ENCODE assay signal across 8 mouse cellular contexts in genomic region chr11:70015677-70016076, GRCm38 (mm10). TPM values are rescaled to one million over a fixed set of nuclear protein-coding genes. Genes with fewer than 3 reads are reported as not detected.
A peak's percentile ranks its signal among the peaks of the same experiment; 100 is the strongest.
DNase-seq lines count a peak whose midpoint lies in the region; ATAC-seq and TF ChIP-seq lines count a peak whose summit lies in the region.

No protein-coding gene starts in this region.

- 56% methylated on average over 6 of the region's 6 CpGs for WGBS in heart, embryonic 14.5 days
- WGBS in heart, adult 2 months = 60% methylated on average over 6 of the region's 6 CpGs
- 68% methylated on average over 6 of the region's 6 CpGs for WGBS in forebrain, postnatal 0 days
- WGBS in liver, embryonic 16.5 days (ENCODE audit: insufficient replicate concordance) = 58% methylated on average over 6 of the region's 6 CpGs

- ATAC-seq in heart, embryonic 14.5 days (ENCODE audit: insufficient number of reproducible peaks, insufficient read depth, low FRiP score, low read depth) = no peak
- ATAC-seq in forebrain, postnatal 0 days = no peak
- ATAC-seq in liver, embryonic 16.5 days (ENCODE audit: low read depth) = no peak

- no peak for TF ChIP-seq EP300 in heart, adult 2 months (IDR thresholded peaks at IDR 0.05; ENCODE audit: insufficient read depth, low read depth, low read length)
- no peak for TF ChIP-seq EP300 in CH12.LX (IDR thresholded peaks at IDR 0.05; ENCODE audit: low read length)

- intact Hi-C loops in heart, adult 2 months (cut with DNase I) = loop anchor here (2.0 kb wide), 1 partner anchor 15 kb away; the partner anchor contains the start of gene Dvl2

- no peaks in the 10 kb centered on the region for H3K9me3 ChIP-seq in heart, embryonic 14.5 days (ENCODE audit: control insufficient read depth, low read length)
- H3K9me3 ChIP-seq in CH12.LX (replicated peaks; ENCODE audit: low read length) = no peaks in the 10 kb centered on the region
- H3K9me3 ChIP-seq in forebrain, postnatal 0 days (ENCODE audit: low read length) = no peaks in the 10 kb centered on the region
- H3K9me3 ChIP-seq in liver, embryonic 16.5 days (replicated peaks; ENCODE audit: control insufficient read depth, low read length) = no peaks in the 10 kb centered on the region

- no peak for DNase-seq in heart, adult 2 months
- no peak for DNase-seq in CH12.LX (ENCODE audit: extremely low read depth)
- DNase-seq in forebrain, postnatal 0 days = no peak
- no peak for DNase-seq in cerebellum, postnatal 14 days
- DNase-seq in adrenal gland, adult 8-10 months = no peak
- DNase-seq in layer of hippocampus, postnatal 36 days = no peak

- no peaks in the 10 kb centered on the region for H3K27me3 ChIP-seq in heart, embryonic 14.5 days (ENCODE audit: control insufficient read depth, insufficient read depth, low read length)
- H3K27me3 ChIP-seq in heart, adult 2 months (ENCODE audit: control insufficient read depth, insufficient read depth, low read length) = no peaks in the 10 kb centered on the region
- no peaks in the 10 kb centered on the region for H3K27me3 ChIP-seq in CH12.LX (replicated peaks)
- H3K27me3 ChIP-seq in forebrain, postnatal 0 days (ENCODE audit: insufficient read depth, low read length) = no peaks in the 10 kb centered on the region
- no peaks in the 10 kb centered on the region for H3K27me3 ChIP-seq in liver, embryonic 16.5 days (ENCODE audit: control insufficient read depth, insufficient read depth, low read depth, low read length)

- H3K9ac ChIP-seq in heart, embryonic 14.5 days (ENCODE audit: low read length) = peak overlapping the region; percentile 89
- H3K9ac ChIP-seq in heart, adult 2 months (ENCODE audit: low read depth, low read length) = no peak overlapping the region
- peak overlapping the region; percentile 49; the same call in 1 of the 2 replicates for H3K9ac ChIP-seq in CH12.LX (ENCODE audit: insufficient read depth, low read depth)
- no peak overlapping the region for H3K9ac ChIP-seq in forebrain, postnatal 0 days
- H3K9ac ChIP-seq in liver, embryonic 16.5 days (ENCODE audit: low read depth, low read length) = peak overlapping the region; percentile 18; the same call in 1 of the 2 replicates

- H3K79me2 ChIP-seq in heart, adult 2 months (replicated peaks; ENCODE audit: control insufficient read depth, insufficient read depth, low read length) = no peaks in the 10 kb centered on the region
- no peaks in the 10 kb centered on the region for H3K79me2 ChIP-seq in CH12.LX (replicated peaks; ENCODE audit: control insufficient read depth, extremely low read depth, insufficient read depth, poor library complexity, severe bottlenecking)

- H3K36me3 ChIP-seq in heart, embryonic 14.5 days (ENCODE audit: control insufficient read depth, insufficient read depth, low read length) = peaks cover 34% of the 10 kb centered on the region
- no peaks in the 10 kb centered on the region for H3K36me3 ChIP-seq in heart, adult 2 months (ENCODE audit: control insufficient read depth, insufficient read depth, low read length)
- peaks cover 34 to 39% of the 10 kb centered on the region in 2 experiments for H3K36me3 ChIP-seq in CH12.LX (replicated peaks in 1 of 2; ENCODE audit: control insufficient read depth in 1 of 2, insufficient read depth in 1 of 2, low read length in 1 of 2)
- peaks cover 28% of the 10 kb centered on the region for H3K36me3 ChIP-seq in forebrain, postnatal 0 days (ENCODE audit: insufficient read depth)
- H3K36me3 ChIP-seq in liver, embryonic 16.5 days (ENCODE audit: control insufficient read depth, insufficient read depth) = peaks cover 25% of the 10 kb centered on the region

- peaks cover 15 to 42% of the 10 kb centered on the region in 2 experiments for H3K4me1 ChIP-seq in heart, embryonic 14.5 days (ENCODE audit: control insufficient read depth in 2 of 2, insufficient read depth in 2 of 2, low read length in 2 of 2)
- peaks cover 6% of the 10 kb centered on the region for H3K4me1 ChIP-seq in heart, adult 2 months (ENCODE audit: control insufficient read depth, insufficient read depth, low read length)
- H3K4me1 ChIP-seq in CH12.LX (ENCODE audit: control insufficient read depth in 1 of 2, insufficient read depth in 2 of 2) = peaks cover 20 to 34% of the 10 kb centered on the region in 2 experiments
- H3K4me1 ChIP-seq in forebrain, postnatal 0 days (ENCODE audit: insufficient read depth) = peaks cover 25% of the 10 kb centered on the region
- peaks cover 30% of the 10 kb centered on the region for H3K4me1 ChIP-seq in liver, embryonic 16.5 days (ENCODE audit: control insufficient read depth, low read depth, low read length)

- no peak for TF ChIP-seq CTCF in heart, adult 2 months (IDR thresholded peaks at IDR 0.05)
- TF ChIP-seq CTCF in CH12.LX (conservative IDR thresholded peaks at IDR 0.05 in 1 of 2, IDR thresholded peaks at IDR 0.05 in 1 of 2; ENCODE audit: low read depth in 2 of 2, low read length in 2 of 2) = no peak
- TF ChIP-seq CTCF in forebrain, postnatal 0 days (IDR thresholded peaks at IDR 0.05; ENCODE audit: low read depth) = no peak

- H3K4me2 ChIP-seq in heart, embryonic 14.5 days (ENCODE audit: low read length) = peak overlapping the region; percentile 81
- peak overlapping the region; percentile 54; the same call in 1 of the 2 replicates for H3K4me2 ChIP-seq in CH12.LX (ENCODE audit: insufficient read depth, low read depth, poor library complexity, severe bottlenecking)
- H3K4me2 ChIP-seq in forebrain, postnatal 0 days (ENCODE audit: low read depth) = peak overlapping the region; percentile 78
- H3K4me2 ChIP-seq in liver, embryonic 16.5 days (ENCODE audit: low read depth, low read length) = peak overlapping the region; percentile 93

- dilution Hi-C loops in CH12.LX (cut with MboI; ENCODE audit: extremely low pct_ligation_motif_present, extremely low pct_unique_long_range_greater_than_20kb, low sequenced_read_pairs) = no loop called here

- no peak for TF ChIP-seq RAD21 in CH12.LX (IDR thresholded peaks at IDR 0.05; ENCODE audit: low read depth, low read length)

- H3K4me3 ChIP-seq in heart, embryonic 14.5 days (ENCODE audit: control insufficient read depth in 1 of 2, insufficient read depth in 1 of 2, low read depth in 1 of 2, low read length in 2 of 2) = peak overlapping the region in 1 of 2 experiments; percentile 70; a peak in 2 of 4 replicates
- H3K4me3 ChIP-seq in heart, adult 2 months = no peak overlapping the region
- H3K4me3 ChIP-seq in CH12.LX (replicated peaks in 1 of 3; ENCODE audit: low read depth in 2 of 3, low read length in 2 of 3, poor library complexity in 1 of 3) = peak overlapping the region in 2 of 3 experiments; percentile 67 to 71
- peak overlapping the region; percentile 54 for H3K4me3 ChIP-seq in forebrain, postnatal 0 days (ENCODE audit: low read depth, low read length)
- H3K4me3 ChIP-seq in liver, embryonic 16.5 days (ENCODE audit: low read depth, low read length) = peak overlapping the region; percentile 82

- TF ChIP-seq POLR2A in heart, adult 2 months (IDR thresholded peaks at IDR 0.05; ENCODE audit: insufficient read depth, low read depth, low read length) = no peak
- no peak for TF ChIP-seq POLR2A in CH12.LX (IDR thresholded peaks at IDR 0.05; ENCODE audit: low read depth, low read length)

- H3K27ac ChIP-seq in heart, embryonic 14.5 days (replicated peaks in 1 of 2; ENCODE audit: control insufficient read depth in 1 of 2, insufficient read depth in 1 of 2, low read depth in 2 of 2, low read length in 2 of 2) = no peak overlapping the region
- no peak overlapping the region; the same call in 1 of the 2 replicates for H3K27ac ChIP-seq in heart, adult 2 months
- no peak overlapping the region for H3K27ac ChIP-seq in CH12.LX (ENCODE audit: insufficient read depth, low read depth)
- no peak overlapping the region for H3K27ac ChIP-seq in forebrain, postnatal 0 days (ENCODE audit: low read depth, low read length)
- H3K27ac ChIP-seq in liver, embryonic 16.5 days (ENCODE audit: low read length) = no peak overlapping the region

- in situ Hi-C loops in CH12.LX (cut with MboI; ENCODE audit: low pct_ligation_motif_present, low pct_unique_long_range_greater_than_20kb, low sequenced_read_pairs) = loop anchor here (25.0 kb wide), 1 partner anchor 928 kb away; the partner anchor contains the start of genes Per1 and Vamp2

RNA-seq across cellular contexts. Expression of gene Acadvl, which starts 0.5 kb away (rescaled TPM):
- polyA plus RNA-seq in heart, embryonic 14.5 days (2014; fragmentation: Nextera tagmentation; extraction: Ambion mirVana) = 185 and 198 TPM in 2 replicates
- total RNA-seq in heart, adult 2 months (2021) = 1,000 to 10,000 TPM; 1,139 to 1,355 TPM
- polyA plus RNA-seq in heart, adult 2 months (2012; rRNA removed) = 701 and 889 TPM in 2 replicates
- total RNA-seq in CH12.LX (2012; rRNA removed) (137 and 148 TPM in 2 replicates), CH12.LX (2014; rRNA removed) (81.8 and 86.6 TPM in 2 replicates)
- 76.9 and 86.4 TPM in 2 replicates for polyA plus RNA-seq in CH12.LX (2012; ENCODE audit: insufficient read length, low read depth)
- total RNA-seq in forebrain, postnatal 0 days (2014; rRNA removed) = 45.1 and 47.7 TPM in 2 replicates
- 47.9 and 51.5 TPM in 2 replicates for polyA plus RNA-seq in forebrain, postnatal 0 days (2015; fragmentation: Nextera tagmentation; extraction: Ambion mirVana)
- polyA plus RNA-seq in liver, embryonic 16.5 days (2015; fragmentation: Nextera tagmentation; extraction: Ambion mirVana) = 127 and 138 TPM in 2 replicates
- total RNA-seq in adrenal gland, adult 8-10 months (2022) = 100 to 1,000 TPM; 323 to 415 (median 392) TPM
- 10 to 100 TPM; 54.9 to 58.6 TPM for total RNA-seq in layer of hippocampus, postnatal 36 days (2021)

RNA-seq across cellular contexts. Expression of gene Dlg4, which starts 1.1 kb away (rescaled TPM):
- polyA plus RNA-seq in heart, embryonic 14.5 days (2014; fragmentation: Nextera tagmentation; extraction: Ambion mirVana) = 3.4 and 6.0 TPM in 2 replicates
- 1 to 10 TPM; 5.2 to 5.7 TPM for total RNA-seq in heart, adult 2 months (2021)
- polyA plus RNA-seq in heart, adult 2 months (2012; rRNA removed) = 6.9 and 9.8 TPM in 2 replicates
- total RNA-seq in CH12.LX (2012; rRNA removed) (9.8 and 15.3 TPM in 2 replicates), CH12.LX (2014; rRNA removed) (6.1 and 7.3 TPM in 2 replicates)
- 6.8 and 9.3 TPM in 2 replicates for polyA plus RNA-seq in CH12.LX (2012; ENCODE audit: insufficient read length, low read depth)
- 214 and 230 TPM in 2 replicates for total RNA-seq in forebrain, postnatal 0 days (2014; rRNA removed)
- 12.1 and 14.3 TPM in 2 replicates for polyA plus RNA-seq in forebrain, postnatal 0 days (2015; fragmentation: Nextera tagmentation; extraction: Ambion mirVana)
- polyA plus RNA-seq in liver, embryonic 16.5 days (2015; fragmentation: Nextera tagmentation; extraction: Ambion mirVana) = 0.40 and 0.53 TPM in 2 replicates
- total RNA-seq in adrenal gland, adult 8-10 months (2022) = 10 to 100 TPM; 25.7 to 65.4 (median 45.9) TPM
- 100 to 1,000 TPM; 888 to 914 TPM for total RNA-seq in layer of hippocampus, postnatal 36 days (2021)

RNA-seq across cellular contexts. Expression of gene Dvl2, which starts 15.3 kb away (rescaled TPM):
- polyA plus RNA-seq in heart, embryonic 14.5 days (2014; fragmentation: Nextera tagmentation; extraction: Ambion mirVana) = 15.0 and 16.6 TPM in 2 replicates
- total RNA-seq in heart, adult 2 months (2021) = 1 to 10 TPM; 4.1 to 4.9 TPM
- polyA plus RNA-seq in heart, adult 2 months (2012; rRNA removed) = 6.1 and 7.4 TPM in 2 replicates
- total RNA-seq in CH12.LX (2012; rRNA removed) (27.3 and 30.6 TPM in 2 replicates), CH12.LX (2014; rRNA removed) (15.1 and 15.7 TPM in 2 replicates)
- 25.3 and 27.1 TPM in 2 replicates for polyA plus RNA-seq in CH12.LX (2012; ENCODE audit: insufficient read length, low read depth)
- 31.9 and 43.9 TPM in 2 replicates for total RNA-seq in forebrain, postnatal 0 days (2014; rRNA removed)
- 12.7 and 15.7 TPM in 2 replicates for polyA plus RNA-seq in forebrain, postnatal 0 days (2015; fragmentation: Nextera tagmentation; extraction: Ambion mirVana)
- 4.4 and 5.1 TPM in 2 replicates for polyA plus RNA-seq in liver, embryonic 16.5 days (2015; fragmentation: Nextera tagmentation; extraction: Ambion mirVana)
- total RNA-seq in adrenal gland, adult 8-10 months (2022) = 10 to 100 TPM; 13.4 to 27.1 (median 20.5) TPM
- total RNA-seq in layer of hippocampus, postnatal 36 days (2021) = 10 to 100 TPM; 36.8 to 41.7 TPM

RNA-seq across cellular contexts. Expression of gene Phf23, which starts 20.1 kb away (rescaled TPM):
- polyA plus RNA-seq in heart, embryonic 14.5 days (2014; fragmentation: Nextera tagmentation; extraction: Ambion mirVana) = 22.2 and 27.5 TPM in 2 replicates
- 10 to 100 TPM; 18.1 to 22.8 TPM for total RNA-seq in heart, adult 2 months (2021)
- 11.5 and 17.6 TPM in 2 replicates for polyA plus RNA-seq in heart, adult 2 months (2012; rRNA removed)
- 67.2 and 81.8 TPM in 2 replicates for total RNA-seq in CH12.LX (2012; rRNA removed)
- 65.2 and 69.0 TPM in 2 replicates for total RNA-seq in CH12.LX (2014; rRNA removed)
- polyA plus RNA-seq in CH12.LX (2012; ENCODE audit: insufficient read length, low read depth) = 93.2 and 99.8 TPM in 2 replicates
- 47.6 and 52.7 TPM in 2 replicates for total RNA-seq in forebrain, postnatal 0 days (2014; rRNA removed)
- 48.0 and 49.7 TPM in 2 replicates for polyA plus RNA-seq in forebrain, postnatal 0 days (2015; fragmentation: Nextera tagmentation; extraction: Ambion mirVana)
- polyA plus RNA-seq in liver, embryonic 16.5 days (2015; fragmentation: Nextera tagmentation; extraction: Ambion mirVana) = 17.5 and 18.2 TPM in 2 replicates
- total RNA-seq in adrenal gland, adult 8-10 months (2022) = 10 to 100 TPM; 55.7 to 61.0 (median 58.4) TPM
- 10 to 100 TPM; 45.4 to 47.4 TPM for total RNA-seq in layer of hippocampus, postnatal 36 days (2021)

RNA-seq across cellular contexts. Expression of gene Gabarap, which starts 24.7 kb away (rescaled TPM):
- 454 and 540 TPM in 2 replicates for polyA plus RNA-seq in heart, embryonic 14.5 days (2014; fragmentation: Nextera tagmentation; extraction: Ambion mirVana)
- total RNA-seq in heart, adult 2 months (2021) = 100 to 1,000 TPM; 284 to 340 TPM
- 469 and 750 TPM in 2 replicates for polyA plus RNA-seq in heart, adult 2 months (2012; rRNA removed)
- 182 and 189 TPM in 2 replicates for total RNA-seq in CH12.LX (2012; rRNA removed)
- total RNA-seq in CH12.LX (2014; rRNA removed) = 187 and 213 TPM in 2 replicates
- polyA plus RNA-seq in CH12.LX (2012; ENCODE audit: insufficient read length, low read depth) = 352 and 386 TPM in 2 replicates
- 246 and 261 TPM in 2 replicates for total RNA-seq in forebrain, postnatal 0 days (2014; rRNA removed)
- polyA plus RNA-seq in forebrain, postnatal 0 days (2015; fragmentation: Nextera tagmentation; extraction: Ambion mirVana) = 574 and 668 TPM in 2 replicates
- polyA plus RNA-seq in liver, embryonic 16.5 days (2015; fragmentation: Nextera tagmentation; extraction: Ambion mirVana) = 255 and 280 TPM in 2 replicates
- 100 to 1,000 TPM; 369 to 430 (median 397) TPM for total RNA-seq in adrenal gland, adult 8-10 months (2022)
- 100 to 1,000 TPM; 232 to 236 TPM for total RNA-seq in layer of hippocampus, postnatal 36 days (2021)

Comparison
In these comparisons a context has a peak if more than half of its experiments do, and no peak if none do; other contexts are left out.
1. H3K9ac ChIP-seq: peak in heart, embryonic 14.5 days (single experiment), CH12.LX (single experiment) and liver, embryonic 16.5 days (single experiment); none in heart, adult 2 months (single experiment) and forebrain, postnatal 0 days (single experiment).
2. Peak in every context shown above with its lines, with median percentiles within 50 percentile points of each other: H3K4me2 ChIP-seq.